8 mouse cellular contexts compared by ENCODE assay signal in the genomic region with DNA sequence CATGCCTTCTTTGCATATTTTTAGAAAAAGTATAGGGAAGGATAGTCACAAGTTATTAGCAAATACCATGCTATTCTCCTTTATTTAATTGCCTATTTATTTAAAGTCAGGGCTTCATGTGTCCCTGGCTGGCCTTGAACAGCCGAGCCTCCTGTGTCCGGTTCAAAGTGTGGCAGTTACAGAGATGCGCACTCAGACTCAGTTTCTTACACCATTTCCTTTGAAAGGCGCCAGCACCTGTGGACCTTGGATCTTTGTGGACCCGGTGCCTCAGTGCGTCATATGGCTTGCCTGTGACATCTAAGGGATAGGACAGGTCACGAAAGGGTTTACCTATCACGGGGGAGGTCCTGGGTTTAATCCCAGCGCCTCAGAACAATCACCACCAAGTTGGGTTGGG. TPM values are rescaled to one million over a fixed set of nuclear protein-coding genes. Genes with fewer than 3 reads are reported as not detected.
A peak's percentile ranks its signal among the peaks of the same experiment; 100 is the strongest.
DNase-seq lines count a peak whose midpoint lies in the region; ATAC-seq and TF ChIP-seq lines count a peak whose summit lies in the region.

No protein-coding gene starts in this region.

- no peaks in the 10 kb centered on the region for H3K36me3 ChIP-seq in heart, embryonic 12.5 days
- H3K36me3 ChIP-seq in embryonic facial prominence, embryonic 13.5 days: no peaks in the 10 kb centered on the region
- H3K36me3 ChIP-seq in hindbrain, postnatal 0 days (ENCODE audit: insufficient read depth, low read length): no peaks in the 10 kb centered on the region
- no peaks in the 10 kb centered on the region for H3K36me3 ChIP-seq in midbrain, embryonic 16.5 days (ENCODE audit: control insufficient read depth, insufficient read depth, low read length)

- peaks cover 22% of the 10 kb centered on the region for H3K27me3 ChIP-seq in heart, embryonic 12.5 days (replicated peaks)
- H3K27me3 ChIP-seq in embryonic facial prominence, embryonic 13.5 days: peaks cover 7% of the 10 kb centered on the region
- no peaks in the 10 kb centered on the region for H3K27me3 ChIP-seq in hindbrain, postnatal 0 days (ENCODE audit: insufficient read depth, low read length)
- H3K27me3 ChIP-seq in midbrain, embryonic 16.5 days (ENCODE audit: control insufficient read depth, insufficient read depth, low read depth, low read length): no peaks in the 10 kb centered on the region; the same call in none of the 2 replicates

- TF ChIP-seq CTCF in hindbrain, postnatal 0 days (IDR thresholded peaks at IDR 0.05; ENCODE audit: low read depth): no peak

- DNase-seq in heart, adult 18-20 months: no peak
- DNase-seq in hindbrain, postnatal 0 days (ENCODE audit: low spot score): no peak
- DNase-seq in left cerebral cortex, postnatal 10 days (ENCODE audit: extremely low spot score in 1 of 2, low spot score in 2 of 2): no peak
- DNase-seq in kidney, postnatal 25 days: no peak

- WGBS in heart, embryonic 12.5 days: 36% methylated on average over 9 of the region's 9 CpGs
- WGBS in embryonic facial prominence, embryonic 13.5 days: 37% methylated on average over 9 of the region's 9 CpGs
- WGBS in hindbrain, postnatal 0 days: 43% methylated on average over 9 of the region's 9 CpGs
- 24% methylated on average over 9 of the region's 9 CpGs for WGBS in midbrain, embryonic 16.5 days

- peak overlapping the region; percentile 43 for H3K4me3 ChIP-seq in heart, embryonic 12.5 days
- H3K4me3 ChIP-seq in embryonic facial prominence, embryonic 13.5 days: peak overlapping the region; percentile 43
- no peak overlapping the region for H3K4me3 ChIP-seq in hindbrain, postnatal 0 days (ENCODE audit: low read length)
- H3K4me3 ChIP-seq in midbrain, embryonic 16.5 days (ENCODE audit: low read depth, low read length): peak overlapping the region; percentile 27; the same call in 1 of the 2 replicates

- intact Hi-C loops in left cerebral cortex, postnatal 10 days (cut with DNase I): loop anchor here (10.0 kb wide), 1 partner anchor 114 kb away; no protein-coding TSS in a partner anchor

- peak overlapping the region; percentile 57 for H3K4me2 ChIP-seq in heart, embryonic 12.5 days
- H3K4me2 ChIP-seq in embryonic facial prominence, embryonic 13.5 days: peak overlapping the region; percentile 56
- peak overlapping the region; percentile 56 for H3K4me2 ChIP-seq in hindbrain, postnatal 0 days (ENCODE audit: low read depth, low read length)
- H3K4me2 ChIP-seq in midbrain, embryonic 16.5 days (ENCODE audit: low read length): peak overlapping the region; percentile 51

- no peak for ATAC-seq in heart, embryonic 12.5 days (ENCODE audit: insufficient number of reproducible peaks, low FRiP score)
- ATAC-seq in embryonic facial prominence, embryonic 13.5 days (ENCODE audit: insufficient number of reproducible peaks, insufficient read depth, low FRiP score, low TSS enrichment, low read depth): no peak
- ATAC-seq in hindbrain, postnatal 0 days: no peak
- ATAC-seq in midbrain, embryonic 16.5 days: peak; percentile 13
- no peak for ATAC-seq in erythroid progenitor cell, adult 5-6 weeks (replicated peaks; ENCODE audit: low FRiP score, poor library complexity, severe bottlenecking)

- no peaks in the 10 kb centered on the region for H3K4me1 ChIP-seq in heart, embryonic 12.5 days (replicated peaks)
- 0 out of 2 replicates have a peak, but pooled peaks cover 7% of the 10 kb centered on the region for H3K4me1 ChIP-seq in embryonic facial prominence, embryonic 13.5 days
- no peaks in the 10 kb centered on the region for H3K4me1 ChIP-seq in hindbrain, postnatal 0 days (ENCODE audit: insufficient read depth, low read length)
- H3K4me1 ChIP-seq in midbrain, embryonic 16.5 days (ENCODE audit: control insufficient read depth, insufficient read depth, low read length): peaks cover 3% of the 10 kb centered on the region; the same call in 1 of the 2 replicates

- no peak overlapping the region for H3K27ac ChIP-seq in heart, embryonic 12.5 days (ENCODE audit: poor library complexity, severe bottlenecking)
- peak overlapping the region; percentile 83 for H3K27ac ChIP-seq in embryonic facial prominence, embryonic 13.5 days
- peak overlapping the region; percentile 72 for H3K27ac ChIP-seq in hindbrain, postnatal 0 days
- peak overlapping the region; percentile 89 for H3K27ac ChIP-seq in midbrain, embryonic 16.5 days (ENCODE audit: low read length)

- H3K9ac ChIP-seq in heart, embryonic 12.5 days: no peak overlapping the region
- H3K9ac ChIP-seq in embryonic facial prominence, embryonic 13.5 days: peak overlapping the region; percentile 55
- no peak overlapping the region; the same call in 1 of the 2 replicates for H3K9ac ChIP-seq in hindbrain, postnatal 0 days (replicated peaks; ENCODE audit: low read length)
- peak overlapping the region; percentile 41; the same call in 1 of the 2 replicates for H3K9ac ChIP-seq in midbrain, embryonic 16.5 days (ENCODE audit: low read depth, low read length)

- no peaks in the 10 kb centered on the region for H3K9me3 ChIP-seq in heart, embryonic 12.5 days (replicated peaks)
- H3K9me3 ChIP-seq in embryonic facial prominence, embryonic 13.5 days: no peaks in the 10 kb centered on the region
- H3K9me3 ChIP-seq in hindbrain, postnatal 0 days (ENCODE audit: low read length): no peaks in the 10 kb centered on the region
- no peaks in the 10 kb centered on the region for H3K9me3 ChIP-seq in midbrain, embryonic 16.5 days (replicated peaks; ENCODE audit: control insufficient read depth, low read length, poor library complexity, severe bottlenecking)

RNA-seq across cellular contexts. Expression of a gene that starts 49.5 kb away (rescaled TPM):
- polyA plus RNA-seq in heart, embryonic 12.5 days (2016; fragmentation: Nextera tagmentation; extraction: Ambion mirVana): 105 and 116 TPM in 2 replicates
- 100 to 1,000 TPM in 1 of 2 experiments, 10 to 100 TPM in 1; 95.5 to 185 TPM for total RNA-seq in heart, adult 18-20 months (2021)
- 142 and 147 TPM in 2 replicates for polyA plus RNA-seq in embryonic facial prominence, embryonic 13.5 days (2015; fragmentation: Nextera tagmentation; extraction: Ambion mirVana)
- total RNA-seq in hindbrain, postnatal 0 days (2014; rRNA removed): 92.2 and 103 TPM in 2 replicates
- polyA plus RNA-seq in hindbrain, postnatal 0 days (2015; fragmentation: Nextera tagmentation; extraction: Ambion mirVana): 91.7 and 110 TPM in 2 replicates
- polyA plus RNA-seq in midbrain, embryonic 16.5 days (2015; fragmentation: Nextera tagmentation; extraction: Ambion mirVana): 97.9 and 106 TPM in 2 replicates
- total RNA-seq in erythroid progenitor cell, adult 5-6 weeks (2015; ENCODE audit: low replicate concordance): 87.6 and 87.9 TPM in 2 replicates
- total RNA-seq in erythroid progenitor cell, adult 5-6 weeks (2017; ENCODE audit: low replicate concordance): 95.5 and 132 TPM in 2 replicates
- total RNA-seq in left cerebral cortex, postnatal 10 days (2021): 100 to 1,000 TPM; 161 to 203 TPM

Comparison
In these comparisons a context has a peak if more than half of its experiments do, and no peak if none do; other contexts are left out.
1. H3K9ac ChIP-seq: peak in embryonic facial prominence, embryonic 13.5 days (single experiment) and midbrain, embryonic 16.5 days (single experiment); none in heart, embryonic 12.5 days (single experiment) and hindbrain, postnatal 0 days (single experiment).
2. Peak in every context shown above with its lines, with median percentiles within 50 percentile points of each other: H3K4me2 ChIP-seq.